Mouse (Mus musculus) frontal cortex, postnatal 25 days (tissue): ENCODE results near the gene Pnpla3.

Experiments used
- DNase-seq, 2 experiments: peaks; one replicate each; pipeline ENCODE4 v3.0.0; 2022; ENCODE audit warnings: low spot score in 2 of 2

Gene Pnpla3

GRCm38 (mm10) chr15:84216461-84217084 lies 48.9 kb downstream of the Pnpla3 start:
- DNase-seq, result no peak

GRCm38 (mm10) chr15:84217969-84218782 lies 50.5 kb downstream of the Pnpla3 start:
- no peak for DNase-seq

DNA sequence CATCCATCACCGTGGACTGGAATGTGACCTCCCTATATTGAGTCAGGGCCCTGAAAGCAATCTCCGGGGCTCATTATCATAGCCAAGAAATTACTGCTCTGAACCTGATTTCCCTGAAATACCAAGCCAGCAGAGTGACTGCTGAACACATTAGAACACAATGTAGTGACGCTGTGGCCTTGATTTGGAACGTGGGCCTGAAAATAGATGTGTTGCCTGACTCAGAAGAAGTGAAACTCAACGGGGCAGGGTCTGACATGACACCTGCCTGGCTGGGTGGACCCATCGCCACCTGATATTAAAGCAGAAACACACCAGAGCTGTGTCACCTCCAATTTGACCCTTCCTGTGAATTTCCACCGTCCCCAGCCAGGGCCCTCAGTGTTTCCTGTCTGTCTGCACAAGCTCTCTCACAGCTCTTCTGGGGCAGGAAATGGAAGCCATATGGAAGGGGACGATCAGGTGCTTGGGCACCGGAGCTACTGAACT lies 51.2 kb downstream of the Pnpla3 start:
- no peak for DNase-seq

GRCm38 (mm10) chr15:84221539-84221938 lies 53.9 kb downstream of the Pnpla3 start:
- no peak for DNase-seq

GRCm38 (mm10) chr15:84223423-84223822 lies 55.8 kb downstream of the Pnpla3 start:
- DNase-seq, result no peak

- no peak for DNase-seq
Measured at GRCm38 (mm10) chr15:84224779-84225178, 57.1 kb downstream of the Pnpla3 start.

- no peak for DNase-seq
Measured at GRCm38 (mm10) chr15:84226918-84227317, 59.3 kb downstream of the Pnpla3 start.

- DNase-seq, result no peak
Measured at GRCm38 (mm10) chr15:84230661-84231060, 63.0 kb downstream of the Pnpla3 start.

DNA sequence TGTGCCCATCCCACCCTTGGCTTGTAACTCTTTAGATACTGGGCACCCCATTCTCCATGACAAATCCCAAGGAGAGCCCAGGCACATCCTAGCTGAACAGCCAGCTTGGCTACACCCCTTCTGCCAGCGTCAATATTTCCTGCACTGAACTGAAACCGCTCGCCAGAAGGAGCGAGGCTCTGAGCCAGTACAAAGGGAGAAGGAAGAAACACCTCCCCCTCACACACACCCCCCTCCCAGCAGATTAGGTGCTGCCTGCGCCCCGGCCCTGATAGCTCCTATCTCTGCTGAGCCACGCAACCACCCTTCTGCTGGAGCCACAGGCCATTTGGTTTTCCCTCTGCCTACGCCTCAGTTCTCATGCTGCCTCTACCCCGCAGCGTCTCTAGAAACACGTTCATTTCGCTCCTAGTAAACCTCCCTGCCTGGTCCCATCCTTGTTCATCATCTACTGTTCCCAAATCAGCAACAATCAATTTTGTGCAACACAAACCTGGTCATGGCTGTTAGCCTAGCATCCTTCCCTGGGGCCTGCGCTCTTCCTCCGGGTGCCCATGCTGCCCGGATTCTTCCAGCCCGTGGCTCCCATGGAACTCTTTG lies 63.6 kb downstream of the Pnpla3 start:
- DNase-seq, result peak; percentile 29 to 35

DNA sequence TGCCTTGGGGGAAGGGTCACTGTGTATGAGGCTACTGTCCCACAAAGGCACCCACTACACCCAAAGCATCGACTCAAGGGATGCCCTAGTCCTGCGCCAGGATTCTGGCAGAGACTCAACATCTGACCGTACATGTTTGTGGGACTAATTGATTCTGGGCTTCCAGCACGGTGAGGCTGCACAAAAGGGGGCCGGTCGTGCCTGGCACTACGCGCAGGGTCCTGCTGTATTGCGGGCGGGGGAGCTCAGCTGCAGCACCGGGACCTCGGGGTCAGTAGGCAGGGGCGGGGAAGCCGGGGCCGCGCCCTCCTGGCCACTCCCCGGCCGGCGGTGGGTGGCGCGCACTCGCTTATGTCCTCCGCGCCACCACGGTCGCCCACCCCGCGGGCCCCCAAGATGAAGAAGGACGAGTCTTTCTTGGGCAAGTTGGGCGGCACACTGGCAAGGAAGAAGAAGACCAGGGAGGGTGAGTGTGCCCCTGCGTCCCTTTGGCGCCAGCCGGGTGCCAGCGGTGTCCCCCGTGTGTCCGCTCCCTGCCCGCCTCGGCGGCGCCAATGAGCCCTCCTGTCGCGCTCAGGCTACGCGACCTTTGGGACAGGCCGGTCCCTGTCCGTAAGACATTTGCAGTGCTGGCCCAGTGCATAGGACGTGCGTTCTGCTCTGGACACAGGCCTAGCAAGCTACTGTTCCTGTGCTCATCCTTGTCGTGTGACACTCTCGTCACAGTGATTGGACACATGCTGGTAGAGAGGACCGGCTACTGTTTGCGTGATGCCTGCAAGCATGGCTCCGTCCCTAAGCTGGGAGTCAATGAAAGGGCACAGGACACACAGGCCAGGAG lies 64.3 kb downstream of the Pnpla3 start, which contains the start of gene Parvb:
Parvb (plus strand) TSS at position 323 of the 841 bp plus-strand sequence.
- DNase-seq, result peak in 1 of 2 experiments; percentile 22

- no peak for DNase-seq
Measured at GRCm38 (mm10) chr15:84232609-84233008, 65.0 kb downstream of the Pnpla3 start.

GRCm38 (mm10) chr15:84234794-84235581 lies 67.4 kb downstream of the Pnpla3 start:
- no peak for DNase-seq

DNA sequence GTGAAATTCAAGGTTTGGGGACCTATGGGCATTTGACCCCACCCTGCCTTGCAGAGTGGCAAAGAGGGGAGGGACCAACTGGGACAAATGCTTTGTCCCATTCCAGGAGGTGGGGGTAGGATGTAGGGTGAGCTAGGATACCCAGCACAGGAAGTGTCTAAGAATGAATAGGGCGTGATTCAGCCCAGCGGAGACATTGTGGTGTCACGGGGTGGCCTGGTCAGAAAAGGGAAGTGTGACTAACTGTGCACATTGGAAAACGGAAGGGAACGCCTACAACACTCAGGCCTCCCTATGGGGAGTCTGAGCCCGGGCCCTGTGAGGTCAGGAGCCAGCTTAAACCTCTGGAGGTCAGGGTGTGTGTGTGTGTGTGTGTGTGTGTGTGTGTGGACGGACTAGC lies 68.0 kb downstream of the Pnpla3 start:
- no peak for DNase-seq
